Mouse (Mus musculus): ENCODE measurements around the gene Syt1. TPM values are rescaled to one million over a fixed set of nuclear protein-coding genes. Genes with fewer than 3 reads are reported as not detected.
A peak's percentile ranks its signal among the peaks of the same experiment; 100 is the strongest.

Gene Syt1
- total RNA-seq, 1 experiment = 0.58 TPM

- TF ChIP-seq CHD2 (IDR thresholded peaks at IDR 0.05; ENCODE audit: low read depth, low read length) = no peak
- no peak overlapping the region for H3K9ac ChIP-seq (ENCODE audit: insufficient read depth, low read depth, low read length, poor library complexity, severe bottlenecking)
- in situ Hi-C loops (cut with MboI; ENCODE audit: low sequenced_read_pairs in 2 of 2, unreplicated experiment in 2 of 2) = no loop called here
Measured at GRCm38 (mm10) chr10:109011226-109012165, 714 bp upstream of the Syt1 start.

GRCm38 (mm10) chr10:109009831-109010230, 951 bp downstream of the Syt1 start:
- 0 out of 4 replicates have a peak, but pooled peaks cover 0 to 2% of the 10 kb centered on the region in 2 experiments for H3K4me1 ChIP-seq (ENCODE audit: control insufficient read depth in 2 of 2, insufficient read depth in 2 of 2, low read length in 2 of 2, poor library complexity in 1 of 2)
- in situ Hi-C loops (cut with MboI; ENCODE audit: low sequenced_read_pairs in 2 of 2, unreplicated experiment in 2 of 2) = no loop called here
- no peak overlapping the region for H3K27ac ChIP-seq (ENCODE audit: insufficient read depth, low read depth, low read length, poor library complexity, severe bottlenecking)
- DNase-seq (ENCODE audit: low read depth, low spot score) = no peak
- no peaks in the 10 kb centered on the region for H3K9me3 ChIP-seq (ENCODE audit: control insufficient read depth, insufficient read depth, low read depth, low read length)
- no peak overlapping the region for H3K9ac ChIP-seq (ENCODE audit: insufficient read depth, low read depth, low read length, poor library complexity, severe bottlenecking)
- TF ChIP-seq MAFK (IDR thresholded peaks at IDR 0.05; ENCODE audit: insufficient read depth, low read depth, low read length) (no peak), CHD2 (IDR thresholded peaks at IDR 0.05; ENCODE audit: low read depth, low read length) (no peak), ZNF384 (IDR thresholded peaks at IDR 0.05; ENCODE audit: low read depth, low read length) (no peak), ZC3H11A (IDR thresholded peaks at IDR 0.05; ENCODE audit: borderline replicate concordance, low read depth, low read length) (no peak), HCFC1 (IDR thresholded peaks at IDR 0.05; ENCODE audit: borderline replicate concordance, insufficient read depth, low read length) (no peak)
- no peak overlapping the region for H3K4me3 ChIP-seq (ENCODE audit: insufficient read depth in 1 of 2, low read depth in 1 of 2, low read length in 2 of 2, poor library complexity in 1 of 2, severe bottlenecking in 1 of 2)
- H3K36me3 ChIP-seq (ENCODE audit: control insufficient read depth, insufficient read depth, low read length, poor library complexity, severe bottlenecking) = no peaks in the 10 kb centered on the region

More at GRCm38 (mm10) chr10:109011226-109012165, 714 bp upstream of the Syt1 start:
- Histone ChIP-seq H3K27ac (ENCODE audit: insufficient read depth, low read depth, low read length, poor library complexity, severe bottlenecking) (no peak overlapping the region), H3K4me1 (ENCODE audit: control insufficient read depth in 2 of 2, insufficient read depth in 2 of 2, low read length in 2 of 2, poor library complexity in 1 of 2) (0 out of 4 replicates have a peak, but pooled peaks cover 0 to 2% of the 10 kb centered on the region in 2 experiments), H3K4me3 (ENCODE audit: insufficient read depth in 1 of 2, low read depth in 1 of 2, low read length in 2 of 2, poor library complexity in 1 of 2, severe bottlenecking in 1 of 2) (peak overlapping the region; percentile 47 to 73), H3K36me3 (ENCODE audit: control insufficient read depth, insufficient read depth, low read length, poor library complexity, severe bottlenecking) (no peaks in the 10 kb centered on the region), H3K9me3 (ENCODE audit: control insufficient read depth, insufficient read depth, low read depth, low read length) (no peaks in the 10 kb centered on the region)
- DNase-seq (ENCODE audit: low read depth, low spot score) = peak; percentile 62

GRCm38 (mm10) chr10:109008456-109008855, 2.3 kb downstream of the Syt1 start:
- Histone ChIP-seq H3K4me3 (ENCODE audit: insufficient read depth in 1 of 2, low read depth in 1 of 2, low read length in 2 of 2, poor library complexity in 1 of 2, severe bottlenecking in 1 of 2) (no peak overlapping the region), H3K4me1 (ENCODE audit: control insufficient read depth in 2 of 2, insufficient read depth in 2 of 2, low read length in 2 of 2, poor library complexity in 1 of 2) (0 out of 4 replicates have a peak, but pooled peaks cover 0 to 2% of the 10 kb centered on the region in 2 experiments), H3K9ac (ENCODE audit: insufficient read depth, low read depth, low read length, poor library complexity, severe bottlenecking) (no peak overlapping the region), H3K36me3 (ENCODE audit: control insufficient read depth, insufficient read depth, low read length, poor library complexity, severe bottlenecking) (no peaks in the 10 kb centered on the region), H3K27ac (ENCODE audit: insufficient read depth, low read depth, low read length, poor library complexity, severe bottlenecking) (no peak overlapping the region), H3K9me3 (ENCODE audit: control insufficient read depth, insufficient read depth, low read depth, low read length) (no peaks in the 10 kb centered on the region)
- in situ Hi-C loops (cut with MboI; ENCODE audit: low sequenced_read_pairs in 2 of 2, unreplicated experiment in 2 of 2) = no loop called here
- TF ChIP-seq ZC3H11A (IDR thresholded peaks at IDR 0.05; ENCODE audit: borderline replicate concordance, low read depth, low read length) = no peak
- TF ChIP-seq CHD2 (IDR thresholded peaks at IDR 0.05; ENCODE audit: low read depth, low read length) = no peak
- TF ChIP-seq MAFK (IDR thresholded peaks at IDR 0.05; ENCODE audit: insufficient read depth, low read depth, low read length) = no peak
- TF ChIP-seq ZNF384 (IDR thresholded peaks at IDR 0.05; ENCODE audit: low read depth, low read length) = no peak
- no peak for TF ChIP-seq HCFC1 (IDR thresholded peaks at IDR 0.05; ENCODE audit: borderline replicate concordance, insufficient read depth, low read length)
- no peak for DNase-seq (ENCODE audit: low read depth, low spot score)

GRCm38 (mm10) chr10:109003482-109003881, 7.3 kb downstream of the Syt1 start:
- Histone ChIP-seq H3K27ac (ENCODE audit: insufficient read depth, low read depth, low read length, poor library complexity, severe bottlenecking) (no peak overlapping the region), H3K9ac (ENCODE audit: insufficient read depth, low read depth, low read length, poor library complexity, severe bottlenecking) (no peak overlapping the region), H3K9me3 (ENCODE audit: control insufficient read depth, insufficient read depth, low read depth, low read length) (no peaks in the 10 kb centered on the region), H3K4me1 (ENCODE audit: control insufficient read depth in 2 of 2, insufficient read depth in 2 of 2, low read length in 2 of 2, poor library complexity in 1 of 2) (no peaks in the 10 kb centered on the region), H3K4me3 (ENCODE audit: insufficient read depth in 1 of 2, low read depth in 1 of 2, low read length in 2 of 2, poor library complexity in 1 of 2, severe bottlenecking in 1 of 2) (no peak overlapping the region), H3K36me3 (ENCODE audit: control insufficient read depth, insufficient read depth, low read length, poor library complexity, severe bottlenecking) (no peaks in the 10 kb centered on the region)
- in situ Hi-C loops (cut with MboI; ENCODE audit: low sequenced_read_pairs in 2 of 2, unreplicated experiment in 2 of 2) = no loop called here
- TF ChIP-seq CHD2 (IDR thresholded peaks at IDR 0.05; ENCODE audit: low read depth, low read length) (no peak), MAFK (IDR thresholded peaks at IDR 0.05; ENCODE audit: insufficient read depth, low read depth, low read length) (no peak), ZC3H11A (IDR thresholded peaks at IDR 0.05; ENCODE audit: borderline replicate concordance, low read depth, low read length) (no peak), ZNF384 (IDR thresholded peaks at IDR 0.05; ENCODE audit: low read depth, low read length) (no peak), HCFC1 (IDR thresholded peaks at IDR 0.05; ENCODE audit: borderline replicate concordance, insufficient read depth, low read length) (no peak)
- DNase-seq (ENCODE audit: low read depth, low spot score) = no peak
